Comparison of ENCODE assay signal across 8 mouse cellular contexts in the genomic region with DNA sequence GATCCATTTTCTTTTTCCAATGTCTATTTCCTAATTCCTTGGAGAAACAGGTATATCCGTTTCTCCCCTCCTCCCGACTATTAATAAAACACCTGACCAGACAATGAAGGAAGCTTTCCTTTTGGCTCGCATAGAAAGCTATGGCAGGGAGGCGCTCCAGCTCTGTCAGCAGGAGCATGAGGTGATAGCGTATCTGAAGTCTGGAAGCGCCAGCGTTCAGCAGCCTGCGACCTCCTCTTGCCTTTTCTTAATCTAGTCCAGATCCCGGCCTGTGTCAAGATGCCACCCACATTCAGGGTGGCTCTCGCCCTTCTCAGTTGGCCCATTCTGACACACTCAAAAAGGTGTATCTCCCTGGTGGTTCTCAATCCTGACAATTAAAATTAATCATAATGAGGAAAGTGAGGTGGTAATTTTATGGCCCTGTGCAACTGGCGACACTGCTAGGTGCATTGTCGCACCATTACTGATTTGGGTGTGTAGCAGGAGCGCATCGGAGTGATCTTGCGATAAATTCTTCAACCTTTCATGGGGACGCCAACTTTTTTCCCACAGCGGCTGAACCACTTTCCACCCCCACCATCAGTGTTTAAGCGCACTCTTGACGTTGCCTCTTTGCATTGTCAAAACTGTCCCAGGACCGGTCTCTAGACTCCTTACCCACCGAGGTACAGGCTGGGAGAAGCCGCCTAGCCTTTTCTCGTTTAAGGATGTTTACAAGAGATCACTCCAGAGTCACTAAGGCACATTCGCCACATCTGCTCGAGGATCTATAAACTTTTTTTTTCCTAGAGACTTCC. TPM values are rescaled to one million over a fixed set of nuclear protein-coding genes. Genes with fewer than 3 reads are reported as not detected.
DNase-seq lines count a peak whose midpoint lies in the region; ATAC-seq lines count a peak whose summit lies in the region.

No protein-coding gene starts in this region.

- H3K27ac ChIP-seq in forebrain, embryonic 11.5 days (ENCODE audit: low read depth, low read length): peak overlapping the region; percentile 85

- no peaks in the 10 kb centered on the region for H3K36me3 ChIP-seq in forebrain, embryonic 11.5 days (ENCODE audit: control insufficient read depth, insufficient read depth, low read length)

- H3K9me3 ChIP-seq in forebrain, embryonic 11.5 days (ENCODE audit: control insufficient read depth, low read length): no peaks in the 10 kb centered on the region

- H3K4me1 ChIP-seq in forebrain, embryonic 11.5 days (replicated peaks; ENCODE audit: control insufficient read depth, insufficient read depth, low read length): peaks cover 16% of the 10 kb centered on the region; the same call in 1 of the 2 replicates

- peak overlapping the region; percentile 64 for H3K9ac ChIP-seq in forebrain, embryonic 11.5 days (ENCODE audit: low read length)

- H3K4me3 ChIP-seq in forebrain, embryonic 11.5 days (ENCODE audit: low read depth, low read length): peak overlapping the region; percentile 39

- intact Hi-C loops in left cerebral cortex, postnatal 4 days (cut with DNase I): loop anchor here (5.0 kb wide), 2 partner anchors 50 to 170 kb away; no protein-coding TSS in a partner anchor

- H3K4me2 ChIP-seq in forebrain, embryonic 11.5 days (ENCODE audit: low read depth, low read length, severe bottlenecking): peak overlapping the region; percentile 77

- ATAC-seq in forebrain, embryonic 11.5 days (replicated peaks; ENCODE audit: low FRiP score): no peak
- peak; percentile 2 for ATAC-seq in inflammation-experienced regulatory T-cells, adult 6 months
- ATAC-seq in megakaryocyte progenitor cell, adult 5-6 weeks (replicated peaks; ENCODE audit: poor library complexity): peak; percentile 20

- DNase-seq in left cerebral cortex, postnatal 4 days: peak; percentile 28
- DNase-seq in left cerebral cortex, adult 11 months (ENCODE audit: low spot score): no peak
- peak; percentile 65 for DNase-seq in c-Kit-positive CD71-positive TER-119-negative erythroid progenitor cells, embryonic 14.5 days (ENCODE audit: low read depth)
- DNase-seq in forebrain, embryonic 11.5 days (ENCODE audit: low spot score): peak; percentile 52
- DNase-seq in thymus, postnatal 10 days (ENCODE audit: low spot score in 2 of 2): peak; percentile 18 to 26
- DNase-seq in left cerebral cortex, adult 18-20 months (ENCODE audit: low spot score in 2 of 2): no peak

- WGBS in forebrain, embryonic 11.5 days: 2% methylated on average over 25 of the region's 25 CpGs

- no peaks in the 10 kb centered on the region for H3K27me3 ChIP-seq in forebrain, embryonic 11.5 days (ENCODE audit: control insufficient read depth, insufficient read depth, low read length)

RNA-seq across cellular contexts. Expression of gene Scd3, which starts 44.4 kb away (rescaled TPM):
- 1 to 10 TPM; 1.2 to 1.9 TPM for total RNA-seq in left cerebral cortex, postnatal 4 days (2021)
- 0.49 TPM in 1 of 2 replicates, not detected in the other for polyA plus RNA-seq in forebrain, embryonic 11.5 days (2014; fragmentation: Nextera tagmentation; extraction: Ambion mirVana)
- polyA plus RNA-seq in inflammation-experienced regulatory T-cells, adult 6 months (2017; shearing (Covaris generic)): not detected
- not detected in 2 replicates for total RNA-seq in megakaryocyte progenitor cell, adult 5-6 weeks (2015)
- total RNA-seq in megakaryocyte progenitor cell, adult 5-6 weeks (2017): not detected in 2 replicates
- total RNA-seq in left cerebral cortex, adult 18-20 months (2021): 1 to 10 TPM; 1.9 to 3.0 TPM

RNA-seq across cellular contexts. Expression of gene Scd2, which starts 46.0 kb away (rescaled TPM):
- total RNA-seq in left cerebral cortex, postnatal 4 days (2021): 100 to 1,000 TPM; 554 to 565 TPM
- 433 and 466 TPM in 2 replicates for polyA plus RNA-seq in forebrain, embryonic 11.5 days (2014; fragmentation: Nextera tagmentation; extraction: Ambion mirVana)
- polyA plus RNA-seq in inflammation-experienced regulatory T-cells, adult 6 months (2017; shearing (Covaris generic)): 10 to 100 TPM; 24.8 to 27.3 (median 25.3) TPM
- total RNA-seq in megakaryocyte progenitor cell, adult 5-6 weeks (2015): 95.4 and 101 TPM in 2 replicates
- 88.5 and 107 TPM in 2 replicates for total RNA-seq in megakaryocyte progenitor cell, adult 5-6 weeks (2017)
- 100 to 1,000 TPM; 581 to 588 TPM for total RNA-seq in left cerebral cortex, adult 18-20 months (2021)

RNA-seq across cellular contexts. Expression of gene Pkd2l1, which starts 55.2 kb away (rescaled TPM):
- total RNA-seq in left cerebral cortex, postnatal 4 days (2021): not detected
- 0.25 and 0.39 TPM in 2 replicates for polyA plus RNA-seq in forebrain, embryonic 11.5 days (2014; fragmentation: Nextera tagmentation; extraction: Ambion mirVana)
- under 1 TPM in 1 of 3 experiments, not detected in 2; 0.10 TPM for polyA plus RNA-seq in inflammation-experienced regulatory T-cells, adult 6 months (2017; shearing (Covaris generic))
- not detected in 2 replicates for total RNA-seq in megakaryocyte progenitor cell, adult 5-6 weeks (2015)
- total RNA-seq in megakaryocyte progenitor cell, adult 5-6 weeks (2017): not detected in 2 replicates
- total RNA-seq in left cerebral cortex, adult 18-20 months (2021): under 1 TPM; 0.16 to 0.23 TPM

Comparison
In these comparisons a context has a peak if more than half of its experiments do, and no peak if none do; other contexts are left out.
1. DNase-seq: peak in left cerebral cortex, postnatal 4 days (single experiment), c-Kit-positive CD71-positive TER-119-negative erythroid progenitor cells, embryonic 14.5 days (single experiment), forebrain, embryonic 11.5 days (single experiment) and thymus, postnatal 10 days (2 of 2); none in left cerebral cortex, adult 11 months (single experiment) and left cerebral cortex, adult 18-20 months (0 of 2).
2. RNA of gene Scd2, which starts 46.0 kb away (total RNA-seq): 581 to 588 TPM in left cerebral cortex, adult 18-20 months and 554 to 565 TPM in left cerebral cortex, postnatal 4 days; 88.5 to 107 TPM in megakaryocyte progenitor cell, adult 5-6 weeks; every median in the first group is over 4 times any median in the second.